Mouse (Mus musculus): Measurements from ENCODE around the gene Spryd4. TPM values are rescaled to one million over a fixed set of nuclear protein-coding genes. Genes with fewer than 3 reads are reported as not detected.
"Not testable (repeated sequence)": the region's sequence is repeated elsewhere in the genome, so short reads cannot be mapped to it uniquely, and the experiment has no call there.

Spryd4 gene
- total RNA-seq, 2 experiments from 2014 or later: 40.5 to 43.3 TPM

- no peak for DNase-seq
- intact Hi-C loops (cut with DNase I): no loop called here
These were observed 16.4 kb upstream of the Spryd4 start for GRCm38 (mm10) chr10:128228009-128228408.

- DNase-seq: no peak
- intact Hi-C loops (cut with DNase I): no loop called here
These were observed 16.0 kb upstream of the Spryd4 start for GRCm38 (mm10) chr10:128227592-128227991.

GRCm38 (mm10) chr10:128225538-128225937 is 13.9 kb upstream of the Spryd4 start, which contains the start of gene Mip:
Gene Mip (plus strand): TSS chr10:128225838.
- no peak for DNase-seq
- intact Hi-C loops (cut with DNase I): no loop called here

GRCm38 (mm10) chr10:128225064-128225463 is 13.5 kb upstream of the Spryd4 start:
- intact Hi-C loops (cut with DNase I): no loop called here
- DNase-seq: no peak

- intact Hi-C loops (cut with DNase I): no loop called here
- no peak for DNase-seq
These were observed 10.1 kb upstream of the Spryd4 start for GRCm38 (mm10) chr10:128221533-128222286.

GRCm38 (mm10) chr10:128218387-128219117 is 6.9 kb upstream of the Spryd4 start:
- intact Hi-C loops (cut with DNase I): no loop called here
- no peak for DNase-seq

GRCm38 (mm10) chr10:128214981-128215380 is 3.4 kb upstream of the Spryd4 start:
- intact Hi-C loops (cut with DNase I): no loop called here
- no peak for DNase-seq

- intact Hi-C loops (cut with DNase I): not testable (repeated sequence)
These were observed 2.5 kb upstream of the Spryd4 start for GRCm38 (mm10) chr10:128214112-128214511.

GRCm38 (mm10) chr10:128212871-128213323 is 1.3 kb upstream of the Spryd4 start:
- DNase-seq: peak; percentile 51 to 69

More at GRCm38 (mm10) chr10:128214112-128214511, 2.5 kb upstream of the Spryd4 start:
- not testable (repeated sequence) for DNase-seq

GRCm38 (mm10) chr10:128212148-128212547 is 541 bp upstream of the Spryd4 start:
- intact Hi-C loops (cut with DNase I): loop anchor here (2.0 kb wide), 1 partner anchor 73 kb away; no protein-coding TSS in a partner anchor
- DNase-seq: no peak

More at GRCm38 (mm10) chr10:128212871-128213323, 1.3 kb upstream of the Spryd4 start:
- intact Hi-C loops (cut with DNase I): loop anchor here (2.0 kb wide), 1 partner anchor 72 kb away; no protein-coding TSS in a partner anchor

- DNase-seq: no peak
- intact Hi-C loops (cut with DNase I): no loop called here
These were observed 653 bp downstream of the Spryd4 start for GRCm38 (mm10) chr10:128210954-128211353.

GRCm38 (mm10) chr10:128210131-128210530 is 1.5 kb downstream of the Spryd4 start:
- intact Hi-C loops (cut with DNase I): no loop called here
- no peak for DNase-seq

- no peak for DNase-seq
- intact Hi-C loops (cut with DNase I): no loop called here
These were observed 2.1 kb downstream of the Spryd4 start for GRCm38 (mm10) chr10:128209311-128210009.

GRCm38 (mm10) chr10:128208326-128208725 is 3.3 kb downstream of the Spryd4 start:
- intact Hi-C loops (cut with DNase I): no loop called here
- DNase-seq: no peak

GRCm38 (mm10) chr10:128204941-128205340 is 6.7 kb downstream of the Spryd4 start:
- no peak for DNase-seq
- intact Hi-C loops (cut with DNase I): no loop called here

- intact Hi-C loops (cut with DNase I): no loop called here
- DNase-seq: no peak
These were observed 9.8 kb downstream of the Spryd4 start for GRCm38 (mm10) chr10:128201856-128202255.

GRCm38 (mm10) chr10:128194551-128195461 is 16.8 kb downstream of the Spryd4 start:
- peak in 1 of 2 experiments; percentile 74 for DNase-seq
- intact Hi-C loops (cut with DNase I): no loop called here

GRCm38 (mm10) chr10:128194024-128194550 is 17.5 kb downstream of the Spryd4 start, which contains the start of gene Gls2:
Gene Gls2 (plus strand): TSS chr10:128194457.
- intact Hi-C loops (cut with DNase I): no loop called here
- peak; percentile 97 to 98 for DNase-seq

GRCm38 (mm10) chr10:128193113-128193512 is 18.5 kb downstream of the Spryd4 start:
- no peak for DNase-seq
- intact Hi-C loops (cut with DNase I): no loop called here
